Mouse (Mus musculus): Measurements from ENCODE around the gene Gm7995. TPM values are rescaled to one million over a fixed set of nuclear protein-coding genes. Genes with fewer than 3 reads are reported as not detected.
"Not testable (repeated sequence)": the region's sequence is repeated elsewhere in the genome, so short reads cannot be mapped to it uniquely, and the experiment has no call there.

The Gm7995 gene
- polyA plus RNA-seq (2015; fragmentation: Nextera tagmentation; extraction: Ambion mirVana) = not detected in 2 replicates

DNA sequence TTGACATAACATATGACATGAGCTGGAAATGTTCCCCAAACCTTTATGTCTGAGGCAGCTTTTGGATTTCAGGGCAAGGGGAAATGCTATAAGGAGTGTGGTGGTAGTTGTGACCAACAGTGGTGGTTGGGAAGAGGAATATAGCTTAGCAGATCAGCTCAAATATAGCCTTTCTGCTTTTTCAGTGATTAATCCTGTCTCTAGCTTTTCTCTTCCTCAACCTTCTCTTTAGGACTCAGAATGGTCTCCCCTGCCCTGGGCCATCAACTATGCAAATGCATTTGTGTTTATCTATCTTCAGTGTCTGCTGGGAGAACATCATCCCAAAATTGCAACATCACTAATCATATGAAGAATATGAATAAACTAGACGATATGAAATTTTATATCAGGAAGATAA lies at the start of gene Gm7995:
TSS of gene Gm7995 (plus strand) at position 301 of the 400 bp plus-strand sequence.
- not testable (repeated sequence) for H3K4me1 ChIP-seq; ATAC-seq (ENCODE audit: low FRiP score, low read depth); H3K36me3 ChIP-seq; H3K9ac ChIP-seq; H3K27me3 ChIP-seq; H3K9me3 ChIP-seq; H3K4me2 ChIP-seq (replicated peaks); H3K4me3 ChIP-seq; H3K27ac ChIP-seq
- WGBS = no CpG with 5 or more reads among the region's 1 CpGs

DNA sequence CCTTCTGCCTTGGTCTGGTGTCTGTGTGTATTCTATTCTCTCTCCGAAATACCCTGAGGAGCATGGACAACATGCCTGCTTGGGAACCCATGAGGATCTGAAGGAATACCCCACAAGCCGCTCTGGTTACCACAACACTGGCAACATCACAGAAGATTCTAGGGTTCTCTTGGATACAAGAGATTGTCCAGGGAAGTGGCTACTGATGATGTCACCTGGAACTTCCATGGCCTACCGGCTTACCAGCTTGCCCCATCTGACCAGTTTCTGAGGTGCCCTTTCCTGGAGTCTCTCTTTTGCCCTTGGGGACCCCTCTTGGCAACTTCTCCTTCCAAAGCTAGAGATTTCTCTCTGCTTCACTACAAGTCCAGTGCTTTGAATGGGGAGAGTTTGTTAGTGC lies 12.8 kb upstream of the Gm7995 start, which contains the start of gene Gm9611:
TSS of gene Gm9611 (minus strand) at position 101 of the 400 bp plus-strand sequence.
- not testable (repeated sequence) for H3K9me3 ChIP-seq; ATAC-seq (ENCODE audit: low FRiP score, low read depth); H3K4me2 ChIP-seq (replicated peaks); H3K27me3 ChIP-seq; H3K4me1 ChIP-seq; H3K36me3 ChIP-seq; H3K9ac ChIP-seq; H3K4me3 ChIP-seq; H3K27ac ChIP-seq
- 100% methylated on average over 1 of the region's 3 CpGs for WGBS

Small RNA genes within 50 kb of the gene (microRNA-seq; reads per million reads assigned to microRNA genes)
- gene Gm25208 (not detected), gene Gm25892 (not detected)

Other genes starting within 250 kb of the Gm7995 start
- gene Gm7951, start 192.8 kb upstream of the Gm7995 start, polyA plus RNA-seq (2015; fragmentation: Nextera tagmentation; extraction: Ambion mirVana) = not detected in 2 replicates
- not detected in 2 replicates for gene Gm17027, start 147.6 kb upstream of the Gm7995 start, polyA plus RNA-seq (2015; fragmentation: Nextera tagmentation; extraction: Ambion mirVana)
- not detected in 2 replicates for gene Gm3573, start 119.4 kb upstream of the Gm7995 start, polyA plus RNA-seq (2015; fragmentation: Nextera tagmentation; extraction: Ambion mirVana)
- not detected in 2 replicates for gene Gm17026, start 50.2 kb upstream of the Gm7995 start, polyA plus RNA-seq (2015; fragmentation: Nextera tagmentation; extraction: Ambion mirVana)
- not detected in 2 replicates for gene Gm9611, start 12.9 kb upstream of the Gm7995 start, polyA plus RNA-seq (2015; fragmentation: Nextera tagmentation; extraction: Ambion mirVana)
- not detected in 2 replicates for gene Gm8005, start 129.5 kb downstream of the Gm7995 start, polyA plus RNA-seq (2015; fragmentation: Nextera tagmentation; extraction: Ambion mirVana)
- gene Gm8011, start 153.7 kb downstream of the Gm7995 start, polyA plus RNA-seq (2015; fragmentation: Nextera tagmentation; extraction: Ambion mirVana) = not detected in 2 replicates
- not detected in 2 replicates for gene Gm8020, start 192.1 kb downstream of the Gm7995 start, polyA plus RNA-seq (2015; fragmentation: Nextera tagmentation; extraction: Ambion mirVana)
- gene Gm8024, start 214.1 kb downstream of the Gm7995 start, polyA plus RNA-seq (2015; fragmentation: Nextera tagmentation; extraction: Ambion mirVana) = not detected in 2 replicates

Measured in limb, embryonic 13.5 days (tissue).